Mouse (Mus musculus): ENCODE data around the gene Il17c. TPM values are rescaled to one million over a fixed set of nuclear protein-coding genes. Genes with fewer than 3 reads are reported as not detected.

The Il17c gene
- polyA plus RNA-seq, 2 experiments, result 0.49 TPM; not detected in 1

GRCm38 (mm10) chr8:122459990-122460389 lies 38.2 kb downstream of the Il17c start:
- peak overlapping the region; percentile 30 for H3K4me3 ChIP-seq (replicated peaks; ENCODE audit: low read length)
- no peak for TF ChIP-seq POLR2A (IDR thresholded peaks at IDR 0.05; ENCODE audit: borderline replicate concordance, extremely low read depth, insufficient read depth, insufficient read length)
- no peaks in the 10 kb centered on the region for H3K36me3 ChIP-seq (ENCODE audit: control insufficient read depth, insufficient read depth, low read length)
- H3K9me3 ChIP-seq (ENCODE audit: control insufficient read depth, low read length), result no peaks in the 10 kb centered on the region
- H3K9ac ChIP-seq (ENCODE audit: low read depth, low read length, severe bottlenecking), result peak overlapping the region; percentile 12; the same call in 1 of the 2 replicates
- 25% methylated on average over 7 of the region's 7 CpGs for WGBS
- peaks cover 31% of the 10 kb centered on the region for H3K27me3 ChIP-seq (ENCODE audit: control insufficient read depth, insufficient read depth, low read length)
- ATAC-seq (ENCODE audit: low FRiP score, low read depth), result no peak
- H3K4me1 ChIP-seq (ENCODE audit: control insufficient read depth, insufficient read depth, low read length), result peaks cover 13% of the 10 kb centered on the region
- H3K27ac ChIP-seq (replicated peaks; ENCODE audit: low read depth, low read length), result no peak overlapping the region
- no peak for DNase-seq (ENCODE audit: low spot score)
- peak overlapping the region; percentile 47 for H3K4me2 ChIP-seq (replicated peaks; ENCODE audit: low read depth, low read length, severe bottlenecking)

- Histone ChIP-seq H3K36me3 (ENCODE audit: control insufficient read depth, insufficient read depth, low read length) (peaks cover 5% of the 10 kb centered on the region; the same call in 1 of the 2 replicates), H3K4me2 (replicated peaks; ENCODE audit: low read depth, low read length, severe bottlenecking) (peak within 1 kb of the TSS; percentile 47), H3K27ac (replicated peaks; ENCODE audit: low read depth, low read length) (no peak within 1 kb of the TSS), H3K27me3 (ENCODE audit: control insufficient read depth, insufficient read depth, low read length) (peaks cover 31% of the 10 kb centered on the region), H3K4me1 (ENCODE audit: control insufficient read depth, insufficient read depth, low read length) (peaks cover 13% of the 10 kb centered on the region), H3K4me3 (replicated peaks; ENCODE audit: low read length) (peak within 1 kb of the TSS; percentile 30), H3K9ac (ENCODE audit: low read depth, low read length, severe bottlenecking) (peak within 1 kb of the TSS; percentile 12; the same call in 1 of the 2 replicates), H3K9me3 (ENCODE audit: control insufficient read depth, low read length) (no peaks in the 10 kb centered on the region)
- no peak for TF ChIP-seq POLR2A (IDR thresholded peaks at IDR 0.05; ENCODE audit: borderline replicate concordance, extremely low read depth, insufficient read depth, insufficient read length)
- DNase-seq (ENCODE audit: low spot score), result peak; percentile 21
- WGBS, result 5% methylated on average over 34 of the region's 56 CpGs
- peak; percentile 78 for ATAC-seq (ENCODE audit: low FRiP score, low read depth)
Measured at GRCm38 (mm10) chr8:122460524-122461472, 39.0 kb downstream of the Il17c start, which contains the start of gene Snai3. Gene Snai3 (minus strand): TSS chr8:122460733.

DNA sequence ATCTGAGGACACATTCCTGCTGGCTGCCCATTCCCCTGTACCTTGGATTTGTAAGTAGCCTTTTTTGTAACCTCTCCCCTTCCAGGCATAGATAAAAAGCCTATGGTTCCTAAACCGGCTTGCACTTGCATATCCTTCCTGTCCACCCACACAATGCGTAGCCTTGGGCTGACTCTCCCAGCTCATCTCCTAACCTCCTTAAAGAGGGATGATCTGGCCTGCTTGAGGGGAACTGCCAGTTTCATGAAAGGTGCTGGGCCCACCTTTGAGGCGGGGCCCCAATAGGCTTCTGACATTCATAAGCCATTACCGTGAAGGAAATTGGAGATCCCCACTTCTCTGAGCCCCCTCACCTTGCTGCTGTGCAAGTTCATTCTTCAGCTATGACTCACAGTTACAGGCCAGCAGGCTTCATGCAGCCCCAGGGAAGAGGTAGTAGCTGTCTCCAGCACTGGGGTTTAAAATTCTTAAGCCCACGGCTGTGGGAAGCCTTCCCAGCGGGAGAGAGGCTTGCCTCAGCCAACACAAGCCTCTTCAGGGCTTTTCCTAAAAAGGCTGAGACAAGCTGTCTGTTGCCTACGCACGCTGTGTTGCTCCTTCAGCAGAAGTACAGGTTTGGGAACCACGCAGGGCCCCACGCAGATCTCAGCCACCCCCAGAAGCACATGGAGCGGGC lies 39.8 kb downstream of the Il17c start:
- ATAC-seq (ENCODE audit: low FRiP score, low read depth), result no peak

DNA sequence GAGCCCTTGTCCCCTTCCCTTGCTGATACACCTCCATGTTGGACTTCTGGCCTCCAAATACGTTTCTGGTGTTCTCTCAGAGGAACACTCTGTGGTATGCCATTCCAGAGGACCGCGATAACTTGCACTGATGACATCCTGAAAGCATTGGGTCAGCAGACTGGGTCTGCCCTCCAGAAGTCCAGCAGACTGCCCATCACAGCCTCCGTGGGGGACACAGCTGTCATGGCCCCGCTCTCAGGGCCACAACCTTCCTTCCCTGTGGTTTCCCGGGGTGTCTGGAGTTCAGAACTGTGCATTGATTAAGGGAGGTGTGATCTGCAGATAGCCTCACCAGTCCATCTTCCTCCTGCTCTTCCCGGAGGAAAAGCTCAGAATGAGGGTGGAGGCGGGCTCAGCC lies 40.7 kb downstream of the Il17c start:
- Histone ChIP-seq H3K27ac (replicated peaks; ENCODE audit: low read depth, low read length) (no peak overlapping the region), H3K4me1 (ENCODE audit: control insufficient read depth, insufficient read depth, low read length) (peaks cover 13% of the 10 kb centered on the region), H3K4me3 (replicated peaks; ENCODE audit: low read length) (no peak overlapping the region), H3K9me3 (ENCODE audit: control insufficient read depth, low read length) (no peaks in the 10 kb centered on the region), H3K27me3 (ENCODE audit: control insufficient read depth, insufficient read depth, low read length) (peaks cover 31% of the 10 kb centered on the region), H3K4me2 (replicated peaks; ENCODE audit: low read depth, low read length, severe bottlenecking) (no peak overlapping the region), H3K36me3 (ENCODE audit: control insufficient read depth, insufficient read depth, low read length) (peaks cover 22% of the 10 kb centered on the region), H3K9ac (ENCODE audit: low read depth, low read length, severe bottlenecking) (no peak overlapping the region)
- WGBS, result 71% methylated on average over 8 of the region's 8 CpGs
- DNase-seq (ENCODE audit: low spot score) (no peak), ATAC-seq (ENCODE audit: low FRiP score, low read depth) (no peak)
- TF ChIP-seq POLR2A (IDR thresholded peaks at IDR 0.05; ENCODE audit: borderline replicate concordance, extremely low read depth, insufficient read depth, insufficient read length), result no peak

More for the DNA sequence above, 39.8 kb downstream of the Il17c start:
- Histone ChIP-seq H3K27ac (replicated peaks; ENCODE audit: low read depth, low read length) (no peak overlapping the region), H3K4me2 (replicated peaks; ENCODE audit: low read depth, low read length, severe bottlenecking) (no peak overlapping the region), H3K9ac (ENCODE audit: low read depth, low read length, severe bottlenecking) (no peak overlapping the region), H3K27me3 (ENCODE audit: control insufficient read depth, insufficient read depth, low read length) (peaks cover 31% of the 10 kb centered on the region), H3K9me3 (ENCODE audit: control insufficient read depth, low read length) (no peaks in the 10 kb centered on the region), H3K4me1 (ENCODE audit: control insufficient read depth, insufficient read depth, low read length) (peaks cover 13% of the 10 kb centered on the region), H3K4me3 (replicated peaks; ENCODE audit: low read length) (no peak overlapping the region), H3K36me3 (ENCODE audit: control insufficient read depth, insufficient read depth, low read length) (peaks cover 14% of the 10 kb centered on the region)
- no peak for DNase-seq (ENCODE audit: low spot score)
- no peak for TF ChIP-seq POLR2A (IDR thresholded peaks at IDR 0.05; ENCODE audit: borderline replicate concordance, extremely low read depth, insufficient read depth, insufficient read length)
- WGBS, result 53% methylated on average over 11 of the region's 11 CpGs
